Mouse (Mus musculus) heart, adult 8-10 months (tissue): ENCODE measurements around the gene Arl15. TPM values are rescaled to one million over a fixed set of nuclear protein-coding genes. Genes with fewer than 3 reads are reported as not detected.
A peak's percentile ranks its signal among the peaks of the same experiment; 100 is the strongest.

Experiments
- DNase-seq: peaks from one replicate; pipeline ENCODE4 v3.0.0; 2022; ENCODE audit warnings: low spot score
- total RNA-seq, 4 experiments: library from RNA; stranded (reverse); gene quantifications; 2 replicates each; pipeline ENCODE4 v1.2.4; 2022

Gene Arl15
- total RNA-seq, 4 experiments from 2014 or later: 7.1 to 8.2 (median 8.0) TPM

- DNase-seq: no peak
Observed at GRCm38 (mm10) chr13:113843901-113844300, 49.6 kb downstream of the Arl15 start.

GRCm38 (mm10) chr13:113844717-113845116 lies 50.4 kb downstream of the Arl15 start:
- DNase-seq: no peak

GRCm38 (mm10) chr13:113845229-113845628 lies 50.9 kb downstream of the Arl15 start:
- DNase-seq: no peak

- no peak for DNase-seq
Observed at GRCm38 (mm10) chr13:113846413-113846812, 52.1 kb downstream of the Arl15 start.

- DNase-seq: peak; percentile 59
Observed at GRCm38 (mm10) chr13:113850431-113851034, 56.2 kb downstream of the Arl15 start.

GRCm38 (mm10) chr13:113851602-113852375 lies 57.5 kb downstream of the Arl15 start:
- DNase-seq: no peak

- DNase-seq: no peak
Observed at GRCm38 (mm10) chr13:113852376-113852666, 58.0 kb downstream of the Arl15 start.

GRCm38 (mm10) chr13:113854146-113854545 lies 59.8 kb downstream of the Arl15 start:
- no peak for DNase-seq

- peak; percentile 28 for DNase-seq
Observed at GRCm38 (mm10) chr13:113854551-113855312, 60.4 kb downstream of the Arl15 start.

- DNase-seq: no peak
Observed at GRCm38 (mm10) chr13:113856946-113857345, 62.6 kb downstream of the Arl15 start.

GRCm38 (mm10) chr13:113858667-113859391 lies 64.5 kb downstream of the Arl15 start:
- DNase-seq: no peak

- DNase-seq: no peak
Observed at GRCm38 (mm10) chr13:113859392-113859776, 65.1 kb downstream of the Arl15 start.

GRCm38 (mm10) chr13:113860816-113861215 lies 66.5 kb downstream of the Arl15 start:
- DNase-seq: no peak

- no peak for DNase-seq
Observed at GRCm38 (mm10) chr13:113861231-113861630, 66.9 kb downstream of the Arl15 start.

GRCm38 (mm10) chr13:113862951-113863350 lies 68.6 kb downstream of the Arl15 start:
- no peak for DNase-seq

- no peak for DNase-seq
Observed at GRCm38 (mm10) chr13:113863688-113864087, 69.4 kb downstream of the Arl15 start.

GRCm38 (mm10) chr13:113864278-113864677 lies 70.0 kb downstream of the Arl15 start:
- DNase-seq: no peak

- DNase-seq: peak; percentile 52
Observed at GRCm38 (mm10) chr13:113864893-113865292, 70.6 kb downstream of the Arl15 start.

GRCm38 (mm10) chr13:113865378-113865777 lies 71.1 kb downstream of the Arl15 start:
- peak; percentile 11 for DNase-seq

GRCm38 (mm10) chr13:113865806-113866205 lies 71.5 kb downstream of the Arl15 start:
- DNase-seq: peak; percentile 40

GRCm38 (mm10) chr13:113867736-113868135 lies 73.4 kb downstream of the Arl15 start:
- DNase-seq: no peak
